Mouse (Mus musculus) MEL (cell line): ENCODE data around the gene Sparc. TPM values are rescaled to one million over a fixed set of nuclear protein-coding genes. Genes with fewer than 3 reads are reported as not detected.

Experiments used
- DNase-seq: peaks from one replicate; pipeline ENCODE4 v3.0.0; 2011; ENCODE audit warnings: low read depth, low spot score
- H3K27ac ChIP-seq: 2 replicates; pipeline ENCODE4 v1.5.1; 2012; ENCODE audit warnings: low read depth, mild to moderate bottlenecking, control low read depth, low read length, moderate library complexity; ENCODE audit not compliant: control insufficient read depth
- H3K27me3 ChIP-seq, 2 experiments: fragments of 150-350 bp in 1 of 2; sonication (generic) in 1 of 2; 2 replicates each; pipeline ENCODE4 v1.6.1; 2012; ENCODE audit warnings: low read length in 2 of 2, mild to moderate bottlenecking in 2 of 2, improper control_type of control experiment in 1 of 2, moderate library complexity in 1 of 2; ENCODE audit not compliant: insufficient read depth in 2 of 2, control insufficient read depth in 1 of 2
- H3K36me3 ChIP-seq, 2 experiments: 2 replicates each; pipeline ENCODE4 v1.6.1; 2012 to 2014; ENCODE audit warnings: low read length in 2 of 2, improper control_type of control experiment in 1 of 2, inconsistent platforms in 1 of 2, mild to moderate bottlenecking in 1 of 2; ENCODE audit not compliant: insufficient read depth in 2 of 2, control insufficient read depth in 1 of 2
- H3K4me1 ChIP-seq, 2 experiments: fragments of 150-350 bp in 1 of 2; sonication (generic) in 1 of 2; 2 replicates each; pipeline ENCODE4 v1.6.1; 2012; ENCODE audit warnings: low read length in 2 of 2, improper control_type of control experiment in 1 of 2, mild to moderate bottlenecking in 1 of 2; ENCODE audit not compliant: insufficient read depth in 2 of 2, control insufficient read depth in 1 of 2
- H3K4me3 ChIP-seq, 2 experiments: fragments of 150-350 bp in 1 of 2; sonication (generic) in 1 of 2; 2 replicates each; pipeline ENCODE4 v1.5.1; 2012; ENCODE audit warnings: low read depth in 2 of 2, low read length in 2 of 2, mild to moderate bottlenecking in 2 of 2, moderate library complexity in 2 of 2, control low read depth in 1 of 2, improper control_type of control experiment in 1 of 2; ENCODE audit not compliant: control insufficient read depth in 1 of 2, insufficient read depth in 1 of 2
- H3K79me2 ChIP-seq: 2 replicates; pipeline ENCODE4 v1.6.1; 2012; ENCODE audit warnings: mild to moderate bottlenecking, low read length, moderate library complexity; ENCODE audit not compliant: control insufficient read depth, poor library complexity, insufficient read depth
- H3K9ac ChIP-seq: 2 replicates; pipeline ENCODE4 v1.6.1; 2012; ENCODE audit warnings: low read depth, mild to moderate bottlenecking, control low read depth, low read length, moderate library complexity; ENCODE audit not compliant: control insufficient read depth, poor library complexity, severe bottlenecking
- H3K9me3 ChIP-seq: fragments of 150-350 bp; sonication (generic); replicated peaks from 2 replicates; pipeline ENCODE4 v1.6.1; 2012; ENCODE audit warnings: mild to moderate bottlenecking, low read length, improper control_type of control experiment, moderate library complexity; ENCODE audit not compliant: insufficient read depth
- CHD2 ChIP-seq: IDR thresholded peaks from 2 replicates; pipeline ENCODE4 v1.6.1; 2011; ENCODE audit warnings: low read length, improper control_type of control experiment
- CTCF ChIP-seq, 3 experiments: IDR thresholded peaks in 2 of 3; conservative IDR thresholded peaks in 1 of 3; 2 replicates each; pipeline ENCODE4 v1.5.1; 2011 to 2012; ENCODE audit warnings: low read length in 3 of 3, low read depth in 2 of 3, mild to moderate bottlenecking in 2 of 3, improper control_type of control experiment in 1 of 3, inconsistent platforms in 1 of 3, mixed read lengths in 1 of 3, moderate library complexity in 1 of 3; ENCODE audit not compliant: control insufficient read depth in 1 of 3, insufficient read depth in 1 of 3, poor library complexity in 1 of 3, severe bottlenecking in 1 of 3
- E2F4 ChIP-seq: IDR thresholded peaks from 2 replicates; pipeline ENCODE4 v1.6.1; 2011; ENCODE audit warnings: low read depth, low read length, improper control_type of control experiment, borderline replicate concordance
- ELF1 ChIP-seq: IDR thresholded peaks from 2 replicates; pipeline ENCODE4 v1.6.1; 2014; ENCODE audit warnings: low read depth, mild to moderate bottlenecking, inconsistent platforms, low read length, improper control_type of control experiment, moderate library complexity
- EP300 ChIP-seq, 2 experiments: IDR thresholded peaks; 2 replicates each; pipeline ENCODE4 v1.6.1; 2011; ENCODE audit warnings: improper control_type of control experiment in 2 of 2, low read length in 2 of 2, low read depth in 1 of 2, mild to moderate bottlenecking in 1 of 2
- ETS1 ChIP-seq: IDR thresholded peaks from 2 replicates; pipeline ENCODE4 v1.6.1; 2012; ENCODE audit warnings: low read depth, mild to moderate bottlenecking, inconsistent platforms, low read length, improper control_type of control experiment, moderate library complexity
- JUND ChIP-seq: IDR thresholded peaks from 2 replicates; pipeline ENCODE4 v1.6.1; 2011; ENCODE audit warnings: low read depth, mild to moderate bottlenecking, improper control_type of control experiment, low read length
- MAX ChIP-seq: IDR thresholded peaks from 2 replicates; pipeline ENCODE4 v1.6.1; 2011; ENCODE audit warnings: low read length, improper control_type of control experiment
- MYB ChIP-seq: IDR thresholded peaks from 2 replicates; pipeline ENCODE4 v1.6.1; 2011; ENCODE audit warnings: mild to moderate bottlenecking, low read depth, low read length, improper control_type of control experiment
- MYC ChIP-seq: IDR thresholded peaks from 2 replicates; pipeline ENCODE4 v1.6.1; 2011; ENCODE audit warnings: low read depth, mild to moderate bottlenecking, low read length, improper control_type of control experiment, moderate library complexity
- NRF1 ChIP-seq: IDR thresholded peaks from 2 replicates; pipeline ENCODE4 v1.6.1; 2014; ENCODE audit warnings: low read depth, mild to moderate bottlenecking, inconsistent platforms, low read length, improper control_type of control experiment, moderate library complexity; ENCODE audit not compliant: poor library complexity, insufficient read depth, severe bottlenecking
- POLR2A ChIP-seq, 2 experiments: IDR thresholded peaks; 2 replicates each; pipeline ENCODE4 v1.6.1; 2011 to 2012; ENCODE audit warnings: low read length in 2 of 2, mild to moderate bottlenecking in 2 of 2, control low read depth in 1 of 2, improper control_type of control experiment in 1 of 2, low read depth in 1 of 2, moderate library complexity in 1 of 2; ENCODE audit not compliant: control insufficient read depth in 1 of 2, insufficient read depth in 1 of 2, poor library complexity in 1 of 2
- POLR2AphosphoS5 ChIP-seq: IDR thresholded peaks from 2 replicates; pipeline ENCODE4 v1.6.1; 2012; ENCODE audit warnings: low read depth, borderline replicate concordance, mild to moderate bottlenecking, inconsistent platforms, low read length, moderate library complexity, mixed read lengths
- RCOR1 ChIP-seq: IDR thresholded peaks from 2 replicates; pipeline ENCODE4 v1.6.1; 2012; ENCODE audit warnings: low read depth, mild to moderate bottlenecking, inconsistent platforms, low read length, improper control_type of control experiment
- TAL1 ChIP-seq: IDR thresholded peaks from 2 replicates; pipeline ENCODE4 v1.6.1; 2012; ENCODE audit warnings: mild to moderate bottlenecking, inconsistent platforms, low read length, moderate library complexity, mixed read lengths
- UBTF ChIP-seq: IDR thresholded peaks from 2 replicates; pipeline ENCODE4 v1.6.1; 2012; ENCODE audit warnings: low read depth, mild to moderate bottlenecking, inconsistent platforms, low read length, improper control_type of control experiment, moderate library complexity, borderline replicate concordance; ENCODE audit not compliant: insufficient read depth
- ZC3H11A ChIP-seq: IDR thresholded peaks from 2 replicates; pipeline ENCODE4 v1.6.1; 2012; ENCODE audit warnings: low read depth, mild to moderate bottlenecking, inconsistent platforms, low read length, improper control_type of control experiment
- ZKSCAN1 ChIP-seq: IDR thresholded peaks from 2 replicates; pipeline ENCODE4 v1.6.1; 2012; ENCODE audit warnings: low read depth, mild to moderate bottlenecking, inconsistent platforms, low read length, improper control_type of control experiment, moderate library complexity
- ZNF384 ChIP-seq: IDR thresholded peaks from 2 replicates; pipeline ENCODE4 v1.6.1; 2012; ENCODE audit warnings: low read depth, mild to moderate bottlenecking, inconsistent platforms, low read length, improper control_type of control experiment
- polyA plus RNA-seq, 2 experiments: library from polyadenylated mRNA; stranded (reverse) in 1 of 2; unstranded in 1 of 2; fragments of >175 nt in 1 of 2; fragments of >200 nt in 1 of 2; gene quantifications; 2 replicates each; pipeline versions ENCODE4 v1.2.1 to v1.2.4; 2012; ENCODE audit warnings: low replicate concordance in 2 of 2, low read depth in 1 of 2; ENCODE audit not compliant: insufficient read length in 2 of 2, insufficient read depth in 1 of 2, missing spikeins in 1 of 2
- total RNA-seq: library from RNA; depleted of rRNA; stranded (reverse); fragments of 300-350 nt; gene quantifications from 2 replicates; pipeline ENCODE4 v1.2.3, GENCODE M21; 2012

Gene Sparc
- total and polyA plus RNA-seq, 3 experiments, result not detected

- Histone ChIP-seq H3K9ac (no peak overlapping the region), H3K27me3 (no peaks in the 10 kb centered on the region; a peak in 1 of 4 replicates), H3K4me3 (no peak overlapping the region), H3K36me3 (no peaks in the 10 kb centered on the region), H3K79me2 (no peaks in the 10 kb centered on the region), H3K27ac (no peak overlapping the region), H3K9me3 (no peaks in the 10 kb centered on the region), H3K4me1 (no peaks in the 10 kb centered on the region)
- no peak for DNase-seq
- TF ChIP-seq EP300 (IDR thresholded peaks at IDR 0.05; ENCODE audit: low read depth in 1 of 2, low read length in 2 of 2) (no peak), ZKSCAN1 (no peak), MYC (no peak), JUND (no peak), CHD2 (no peak), ZNF384 (no peak)
Measured at GRCm38 (mm10) chr11:55404659-55405457, 18.1 kb downstream of the Sparc start.

- no peaks in the 10 kb centered on the region for H3K9me3 ChIP-seq
- no peaks in the 10 kb centered on the region for H3K79me2 ChIP-seq
- H3K36me3 ChIP-seq, result no peaks in the 10 kb centered on the region
- H3K4me1 ChIP-seq, result no peaks in the 10 kb centered on the region
- no peak for DNase-seq
- peaks cover 0 to 5% of the 10 kb centered on the region in 2 experiments; a peak in 2 of 4 replicates for H3K27me3 ChIP-seq
- H3K4me3 ChIP-seq, result no peak overlapping the region
- H3K9ac ChIP-seq, result no peak overlapping the region
- TF ChIP-seq EP300 (IDR thresholded peaks at IDR 0.05; ENCODE audit: low read depth in 1 of 2, low read length in 2 of 2), result no peak
- H3K27ac ChIP-seq, result no peak overlapping the region
Measured at GRCm38 (mm10) chr11:55400863-55401262, 22.1 kb downstream of the Sparc start.

GRCm38 (mm10) chr11:55398371-55398770 is 24.6 kb downstream of the Sparc start:
- H3K79me2 ChIP-seq, result no peaks in the 10 kb centered on the region
- H3K4me3 ChIP-seq, result no peak overlapping the region
- H3K36me3 ChIP-seq, result no peaks in the 10 kb centered on the region
- no peak for TF ChIP-seq POLR2A (IDR thresholded peaks at IDR 0.05; ENCODE audit: control insufficient read depth in 1 of 2, insufficient read depth in 1 of 2, low read depth in 1 of 2, low read length in 2 of 2, poor library complexity in 1 of 2)
- no peak for TF ChIP-seq E2F4
- TF ChIP-seq ZKSCAN1, result no peak
- TF ChIP-seq JUND, result no peak
- no peaks in the 10 kb centered on the region for H3K4me1 ChIP-seq
- H3K27me3 ChIP-seq, result peaks cover 0 to 5% of the 10 kb centered on the region in 2 experiments; a peak in 2 of 4 replicates
- H3K9ac ChIP-seq, result no peak overlapping the region
- H3K27ac ChIP-seq, result no peak overlapping the region
- no peaks in the 10 kb centered on the region for H3K9me3 ChIP-seq
- no peak for DNase-seq

GRCm38 (mm10) chr11:55397441-55397840 is 25.5 kb downstream of the Sparc start:
- Histone ChIP-seq H3K4me3 (no peak overlapping the region), H3K79me2 (no peaks in the 10 kb centered on the region), H3K27me3 (peaks cover 0 to 5% of the 10 kb centered on the region in 2 experiments; a peak in 2 of 4 replicates), H3K4me1 (no peaks in the 10 kb centered on the region), H3K27ac (no peak overlapping the region), H3K9ac (no peak overlapping the region), H3K9me3 (no peaks in the 10 kb centered on the region), H3K36me3 (no peaks in the 10 kb centered on the region)
- no peak for DNase-seq
- TF ChIP-seq UBTF (no peak), ZNF384 (no peak), ELF1 (no peak), JUND (no peak), ZC3H11A (no peak), MAX (no peak), TAL1 (no peak), NRF1 (no peak), POLR2AphosphoS5 (no peak), RCOR1 (no peak), POLR2A (IDR thresholded peaks at IDR 0.05; ENCODE audit: control insufficient read depth in 1 of 2, insufficient read depth in 1 of 2, low read depth in 1 of 2, low read length in 2 of 2, poor library complexity in 1 of 2) (no peak), CTCF (IDR thresholded peaks at IDR 0.05 in 2 of 3, conservative IDR thresholded peaks at IDR 0.05 in 1 of 3; ENCODE audit: control insufficient read depth in 1 of 3, insufficient read depth in 1 of 3, low read depth in 2 of 3, low read length in 3 of 3, poor library complexity in 1 of 3, severe bottlenecking in 1 of 3) (no peak), ETS1 (no peak), MYB (no peak)
